Mouse (Mus musculus) erythroblast, embryonic 14.5 days (primary cell): Measurements from ENCODE around the gene Acvr1.

ENCODE experiments used
- GATA1 ChIP-seq: IDR thresholded peaks from 2 replicates; pipeline ENCODE4 v1.6.1; 2012; ENCODE audit warnings: low read length, inconsistent platforms, mixed read lengths
- TAL1 ChIP-seq: IDR thresholded peaks from 3 replicates; pipeline ENCODE4 v1.6.1; 2012; ENCODE audit warnings: low read length, inconsistent platforms, mixed read lengths

DNA sequence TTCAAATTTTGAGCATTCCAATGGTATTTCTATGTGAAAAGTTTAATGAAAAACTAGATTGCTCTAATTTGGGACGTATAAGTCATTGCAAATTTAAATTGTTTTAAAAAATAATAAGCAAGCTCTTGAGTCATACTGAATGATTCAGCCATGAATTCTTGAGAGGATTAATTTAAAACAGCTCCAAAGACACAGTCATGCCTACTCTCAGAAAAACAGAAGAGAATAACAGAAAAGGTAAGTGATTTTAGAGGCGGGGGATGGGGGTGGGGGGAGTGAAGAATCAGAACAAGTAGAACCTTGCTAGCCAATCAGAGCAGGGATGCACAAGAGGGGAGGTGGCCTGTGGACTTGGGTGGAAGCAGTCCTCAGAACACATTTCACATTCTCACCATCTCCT, 216.3 kb downstream of the Acvr1 start:
- TF ChIP-seq GATA1 (no peak), TAL1 (no peak)
